Mouse (Mus musculus) G1E (cell line): ENCODE data around the gene Ssbp3. TPM values are rescaled to one million over a fixed set of nuclear protein-coding genes. Genes with fewer than 3 reads are reported as not detected.

Experiments used
- ATAC-seq: 2 replicates; pipeline ENCODE4 v1.8.0; 2016; ENCODE audit warnings: mild to moderate bottlenecking; ENCODE audit not compliant: insufficient number of reproducible peaks, poor library complexity, low FRiP score, severe bottlenecking; ENCODE audit errors: extremely low read depth
- DNase-seq: peaks from one replicate; pipeline ENCODE4 v3.0.0; 2012; ENCODE audit warnings: low spot score
- H3K27me3 ChIP-seq: 2 replicates; pipeline ENCODE4 v1.6.1; 2012; ENCODE audit warnings: mild to moderate bottlenecking, low read length, inconsistent platforms; ENCODE audit not compliant: insufficient read depth
- H3K36me3 ChIP-seq: replicated peaks from 2 replicates; pipeline ENCODE3; 2012; ENCODE audit warnings: mild to moderate bottlenecking, inconsistent platforms
- H3K4me1 ChIP-seq: 2 replicates; pipeline ENCODE4 v1.6.1; 2012; ENCODE audit warnings: low read depth, low read length, inconsistent platforms, mixed read lengths; ENCODE audit not compliant: insufficient read depth
- H3K4me3 ChIP-seq: 2 replicates; pipeline ENCODE4 v1.5.1; 2012; ENCODE audit warnings: low read depth, mild to moderate bottlenecking, inconsistent platforms, low read length, moderate library complexity, mixed read lengths
- H3K9me3 ChIP-seq: replicated peaks from 2 replicates; pipeline ENCODE4 v1.6.1; 2012; ENCODE audit warnings: inconsistent platforms
- CTCF ChIP-seq: IDR thresholded peaks from 2 replicates; pipeline ENCODE4 v1.5.1; 2012; ENCODE audit warnings: low read depth, low read length, inconsistent platforms, mixed read lengths
- GATA1 ChIP-seq: IDR thresholded peaks from 2 replicates; pipeline ENCODE4 v1.6.1; 2012; ENCODE audit warnings: borderline replicate concordance, low read length, inconsistent platforms, mixed read lengths
- GATA2 ChIP-seq: IDR thresholded peaks from 2 replicates; pipeline ENCODE4 v1.6.1; 2012; ENCODE audit warnings: low read depth, low read length, inconsistent platforms, borderline replicate concordance
- POLR2AphosphoS5 ChIP-seq: IDR thresholded peaks from 2 replicates; pipeline ENCODE4 v1.6.1; 2012; ENCODE audit warnings: low read depth, low read length, inconsistent platforms; ENCODE audit not compliant: insufficient replicate concordance
- TAL1 ChIP-seq: conservative IDR thresholded peaks from 2 replicates; pipeline ENCODE4 v1.6.1; 2012; ENCODE audit warnings: low read depth, low read length, inconsistent platforms, mixed read lengths
- polyA plus RNA-seq: library from polyadenylated mRNA; stranded (reverse); fragments of >175 nt; gene quantifications from 2 replicates; pipeline ENCODE4 v1.2.3, GENCODE M21; 2012
- total RNA-seq, 2 experiments: library from RNA; stranded (forward) in 1 of 2; stranded (reverse) in 1 of 2; fragments of 200-1000 nt in 1 of 2; fragments of >200 nt in 1 of 2; fragmentation: Nextera tagmentation in 1 of 2; gene quantifications; 2 replicates each; pipeline ENCODE4 v1.2.3; 2014 to 2017

Gene Ssbp3
- total and polyA plus RNA-seq, 3 experiments: 46.6 to 685 (median 232) TPM

DNA sequence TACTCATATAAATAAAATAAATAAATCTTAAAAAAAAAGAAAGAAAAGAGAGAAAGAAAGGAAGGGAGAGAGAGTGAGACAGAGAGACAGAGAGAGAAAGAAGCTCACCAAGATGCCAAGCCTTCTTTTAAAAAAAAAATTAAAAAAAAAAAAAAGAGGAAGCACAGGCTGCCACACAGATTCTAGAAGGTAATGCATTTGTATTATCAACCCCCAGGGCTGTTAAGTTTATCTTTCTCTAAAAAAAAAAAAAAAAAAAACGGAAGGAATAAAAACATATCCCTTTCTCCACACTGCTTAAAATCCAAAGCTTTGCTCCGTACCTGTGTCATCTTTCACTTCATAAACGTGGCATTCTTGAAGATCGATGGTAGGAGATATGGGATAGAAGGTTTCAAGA is 151.1 kb downstream of the Ssbp3 start:
- Histone ChIP-seq H3K36me3 (peaks cover 86% of the 10 kb centered on the region), H3K27me3 (no peaks in the 10 kb centered on the region), H3K9me3 (no peaks in the 10 kb centered on the region), H3K4me3 (no peak overlapping the region), H3K4me1 (peaks cover 32% of the 10 kb centered on the region)
- no peak for DNase-seq
- TF ChIP-seq POLR2AphosphoS5 (no peak), TAL1 (no peak), GATA2 (no peak)
- no peak for ATAC-seq

- TF ChIP-seq GATA2 (no peak), GATA1 (no peak)
- Histone ChIP-seq H3K9me3 (no peaks in the 10 kb centered on the region), H3K4me1 (peaks cover 44% of the 10 kb centered on the region), H3K27me3 (no peaks in the 10 kb centered on the region), H3K36me3 (peaks cover 69% of the 10 kb centered on the region), H3K4me3 (no peak overlapping the region)
- DNase-seq: no peak
- no peak for ATAC-seq
Observed at GRCm38 (mm10) chr4:107063214-107063613, 152.7 kb downstream of the Ssbp3 start.

DNA sequence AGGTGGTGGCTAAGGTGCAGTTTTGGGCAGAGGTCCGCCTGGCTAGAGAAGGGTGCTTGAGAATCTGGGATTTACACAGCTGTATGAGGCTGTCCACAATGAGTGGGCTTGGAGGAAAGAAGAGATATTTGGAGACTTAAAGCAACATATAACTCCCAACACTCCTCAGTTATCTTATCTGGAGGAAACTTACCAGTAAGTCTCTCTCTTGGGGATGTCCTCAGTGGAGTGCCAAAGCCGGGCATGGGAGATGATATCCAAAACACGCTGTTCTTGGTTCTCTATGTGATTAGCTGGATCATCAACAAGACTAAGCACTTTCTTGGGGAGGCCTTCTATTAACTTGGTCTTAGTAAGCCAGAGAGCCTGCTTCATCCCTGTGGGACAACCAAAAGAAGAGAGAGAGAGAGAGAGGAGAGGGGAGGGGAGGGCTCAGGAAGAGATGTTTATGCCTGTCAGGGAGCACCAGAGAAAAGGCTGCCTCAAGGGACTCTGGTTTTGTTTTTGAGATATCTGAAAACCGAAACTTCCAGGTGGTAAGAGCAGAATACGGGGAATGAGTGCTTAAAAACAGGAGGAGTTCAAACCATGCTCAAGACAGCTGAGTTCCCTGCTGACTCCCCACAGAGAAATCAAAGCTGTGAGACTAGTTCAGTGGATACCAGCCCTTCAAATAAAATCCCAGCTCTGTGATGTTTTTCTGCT is 154.0 kb downstream of the Ssbp3 start:
- no peaks in the 10 kb centered on the region for H3K27me3 ChIP-seq
- H3K9me3 ChIP-seq: no peaks in the 10 kb centered on the region
- no peak for ATAC-seq
- no peak for TF ChIP-seq GATA2
- no peak for TF ChIP-seq POLR2AphosphoS5
- TF ChIP-seq CTCF: no peak
- no peak for TF ChIP-seq TAL1
- TF ChIP-seq GATA1: no peak
- peaks cover 44% of the 10 kb centered on the region for H3K4me1 ChIP-seq
- no peak for DNase-seq
- H3K36me3 ChIP-seq: peaks cover 56% of the 10 kb centered on the region
- H3K4me3 ChIP-seq: no peak overlapping the region

- DNase-seq (peak; percentile 100), ATAC-seq (peak; percentile 100)
- no peaks in the 10 kb centered on the region for H3K9me3 ChIP-seq
- no peaks in the 10 kb centered on the region for H3K27me3 ChIP-seq
- H3K4me1 ChIP-seq: peaks cover 44% of the 10 kb centered on the region
- H3K36me3 ChIP-seq: peaks cover 46% of the 10 kb centered on the region
- TF ChIP-seq POLR2AphosphoS5 (no peak), GATA1 (no peak), TAL1 (no peak), CTCF (no peak), GATA2 (no peak)
- H3K4me3 ChIP-seq: peak within 1 kb of the TSS; percentile 92
Observed at GRCm38 (mm10) chr4:107066252-107067124, 156.0 kb downstream of the Ssbp3 start, which contains the start of the genes Mrpl37 and Cyb5rl. Mrpl37 (minus strand) TSS chr4:107066868. Cyb5rl (plus strand) TSS chr4:107066988.

- no peak for DNase-seq
- peaks cover 47% of the 10 kb centered on the region for H3K36me3 ChIP-seq
- peaks cover 39% of the 10 kb centered on the region for H3K4me1 ChIP-seq
- H3K4me3 ChIP-seq: peak overlapping the region; percentile 92
- H3K27me3 ChIP-seq: no peaks in the 10 kb centered on the region
- TF ChIP-seq GATA1 (no peak), TAL1 (no peak), POLR2AphosphoS5 (no peak), GATA2 (no peak)
- no peak for ATAC-seq
- H3K9me3 ChIP-seq: no peaks in the 10 kb centered on the region
Observed at GRCm38 (mm10) chr4:107067151-107067840, 156.8 kb downstream of the Ssbp3 start.

GRCm38 (mm10) chr4:107072343-107072742 is 161.8 kb downstream of the Ssbp3 start:
- peaks cover 8% of the 10 kb centered on the region for H3K4me1 ChIP-seq
- no peak for ATAC-seq
- no peaks in the 10 kb centered on the region; the same call in 1 of the 2 replicates for H3K27me3 ChIP-seq
- TF ChIP-seq TAL1: no peak
- no peak for TF ChIP-seq GATA2
- no peak for TF ChIP-seq CTCF
- TF ChIP-seq GATA1: no peak
- no peaks in the 10 kb centered on the region for H3K9me3 ChIP-seq
- peaks cover 31% of the 10 kb centered on the region for H3K36me3 ChIP-seq
- H3K4me3 ChIP-seq: no peak overlapping the region
- no peak for DNase-seq
